Mouse (Mus musculus) limb, embryonic 14.5 days (tissue): Measurements from ENCODE around the gene Atp8b5. TPM values are rescaled to one million over a fixed set of nuclear protein-coding genes. Genes with fewer than 3 reads are reported as not detected.

Experiments
- ATAC-seq: fragments of 200-750 bp; cut with Nextera tagmentation; 2 replicates; pipeline ENCODE4 v1.8.0; 2017; ENCODE audit warnings: low read depth, moderate number of reproducible peaks, moderate TSS enrichment; ENCODE audit not compliant: low FRiP score
- DNase-seq: peaks from one replicate; pipeline ENCODE4 v3.0.0-alpha.2; 2015; ENCODE audit warnings: low spot score
- H3K27ac ChIP-seq: fragments of 300-500 bp; sonication (generic); replicated peaks from 2 replicates; pipeline ENCODE4 v1.5.1; 2014; ENCODE audit warnings: low read depth, mild to moderate bottlenecking, low read length, moderate library complexity, mixed read lengths
- H3K27me3 ChIP-seq: fragments of 300-500 bp; sonication (generic); 2 replicates; pipeline ENCODE4 v1.6.1; 2014; ENCODE audit warnings: low read length, mixed read lengths; ENCODE audit not compliant: control insufficient read depth, insufficient read depth
- H3K36me3 ChIP-seq: fragments of 300-500 bp; sonication (generic); 2 replicates; pipeline ENCODE4 v1.6.1; 2014; ENCODE audit warnings: mild to moderate bottlenecking, low read length, moderate library complexity, mixed read lengths; ENCODE audit not compliant: control insufficient read depth, insufficient read depth
- H3K4me1 ChIP-seq: fragments of 300-500 bp; sonication (generic); 2 replicates; pipeline ENCODE4 v1.6.1; 2014; ENCODE audit warnings: antibody characterized with exemption, low read length, mixed read lengths; ENCODE audit not compliant: control insufficient read depth, insufficient read depth
- H3K4me2 ChIP-seq: fragments of 300-500 bp; sonication (generic); replicated peaks from 2 replicates; pipeline ENCODE4 v1.6.1; 2014; ENCODE audit warnings: low read depth, mild to moderate bottlenecking, low read length, moderate library complexity; ENCODE audit not compliant: severe bottlenecking
- H3K4me3 ChIP-seq: fragments of 300-500 bp; sonication (generic); replicated peaks from 2 replicates; pipeline ENCODE4 v1.5.1; 2014; ENCODE audit warnings: low read length
- H3K9ac ChIP-seq: fragments of 300-500 bp; sonication (generic); 2 replicates; pipeline ENCODE4 v1.6.1; 2014; ENCODE audit warnings: mild to moderate bottlenecking, low read depth, low read length, moderate library complexity; ENCODE audit not compliant: severe bottlenecking
- H3K9me3 ChIP-seq: fragments of 300-500 bp; sonication (generic); 2 replicates; pipeline ENCODE4 v1.6.1; 2016; ENCODE audit warnings: low read length; ENCODE audit not compliant: control insufficient read depth
- POLR2A ChIP-seq: fragments of 200-500 bp; IDR thresholded peaks from 2 replicates; pipeline ENCODE4 v1.8.0; 2012; ENCODE audit warnings: inconsistent platforms, mild to moderate bottlenecking, moderate library complexity, borderline replicate concordance; ENCODE audit not compliant: insufficient read depth, insufficient read length; ENCODE audit errors: extremely low read depth
- WGBS: fragments of 180-500 bp; shearing (Covaris S2); extraction: QIAGEN DNeasy Blood & Tissue Kit; methylation state at CpG from one replicate; pipeline ENCODE4 v1.1.7; 2014; 5-methylcytosine and 5-hydroxymethylcytosine counted together
- polyA plus RNA-seq, 2 experiments: library from polyadenylated mRNA; depleted of rRNA in 1 of 2; stranded (reverse) in 1 of 2; unstranded in 1 of 2; fragments of >200 nt; fragmentation: Nextera tagmentation in 1 of 2; extraction: Ambion mirVana in 1 of 2; gene quantifications; 2 replicates each; pipeline versions ENCODE4 v1.2.1 to v1.2.3; 2012 to 2014

Atp8b5 gene
- polyA plus RNA-seq, 2 experiments, result 0.52 to 1.3 TPM

- no peak for DNase-seq
- Histone ChIP-seq H3K27ac (no peak overlapping the region), H3K4me1 (no peaks in the 10 kb centered on the region), H3K9me3 (no peaks in the 10 kb centered on the region), H3K4me2 (no peak overlapping the region), H3K36me3 (peaks cover 37% of the 10 kb centered on the region), H3K4me3 (no peak overlapping the region), H3K27me3 (no peaks in the 10 kb centered on the region), H3K9ac (no peak overlapping the region)
- no peak for ATAC-seq
- no peak for TF ChIP-seq POLR2A
- WGBS, result 87% methylated on average over 14 of the region's 14 CpGs
Observed at GRCm38 (mm10) chr4:43414761-43415160, 147.8 kb downstream of the Atp8b5 start.

- Histone ChIP-seq H3K27me3 (no peaks in the 10 kb centered on the region), H3K36me3 (peaks cover 37% of the 10 kb centered on the region), H3K9me3 (no peaks in the 10 kb centered on the region), H3K4me3 (no peak overlapping the region), H3K27ac (no peak overlapping the region), H3K4me2 (no peak overlapping the region), H3K9ac (no peak overlapping the region), H3K4me1 (no peaks in the 10 kb centered on the region)
- DNase-seq (no peak), ATAC-seq (no peak)
- 88% methylated on average over 29 of the region's 29 CpGs for WGBS
- TF ChIP-seq POLR2A, result no peak
Observed at GRCm38 (mm10) chr4:43415221-43416070, 148.5 kb downstream of the Atp8b5 start.

- H3K27ac ChIP-seq, result no peak overlapping the region
- no peak overlapping the region for H3K4me3 ChIP-seq
- H3K4me1 ChIP-seq, result no peaks in the 10 kb centered on the region
- ATAC-seq (no peak), DNase-seq (no peak)
- H3K27me3 ChIP-seq, result no peaks in the 10 kb centered on the region
- H3K9me3 ChIP-seq, result no peaks in the 10 kb centered on the region
- H3K4me2 ChIP-seq, result no peak overlapping the region
- H3K9ac ChIP-seq, result no peak overlapping the region
- 94% methylated on average over 22 of the region's 22 CpGs for WGBS
- H3K36me3 ChIP-seq, result peaks cover 37% of the 10 kb centered on the region
- TF ChIP-seq POLR2A, result no peak
Observed at GRCm38 (mm10) chr4:43416071-43416490, 149.1 kb downstream of the Atp8b5 start.

GRCm38 (mm10) chr4:43417269-43418062, 150.5 kb downstream of the Atp8b5 start:
- no peak for DNase-seq
- H3K4me2 ChIP-seq, result no peak overlapping the region
- no peak overlapping the region for H3K9ac ChIP-seq
- 83% methylated on average over 16 of the region's 16 CpGs for WGBS
- H3K27me3 ChIP-seq, result no peaks in the 10 kb centered on the region
- H3K9me3 ChIP-seq, result no peaks in the 10 kb centered on the region
- TF ChIP-seq POLR2A, result no peak
- no peak overlapping the region for H3K4me3 ChIP-seq
- no peak overlapping the region for H3K27ac ChIP-seq
- no peak for ATAC-seq
- H3K36me3 ChIP-seq, result peaks cover 49% of the 10 kb centered on the region
- no peaks in the 10 kb centered on the region for H3K4me1 ChIP-seq

GRCm38 (mm10) chr4:43418450-43418849, 151.5 kb downstream of the Atp8b5 start:
- Histone ChIP-seq H3K27me3 (no peaks in the 10 kb centered on the region), H3K4me3 (no peak overlapping the region), H3K36me3 (peaks cover 59% of the 10 kb centered on the region), H3K4me1 (no peaks in the 10 kb centered on the region), H3K9ac (no peak overlapping the region), H3K9me3 (no peaks in the 10 kb centered on the region), H3K4me2 (no peak overlapping the region), H3K27ac (no peak overlapping the region)
- WGBS, result 70% methylated on average over 4 of the region's 4 CpGs
- ATAC-seq, result no peak
- no peak for TF ChIP-seq POLR2A
- DNase-seq, result no peak
